Mouse (Mus musculus): ENCODE measurements around the gene Tmem260. TPM values are rescaled to one million over a fixed set of nuclear protein-coding genes. Genes with fewer than 3 reads are reported as not detected.
"Not testable (repeated sequence)": the region's sequence is repeated elsewhere in the genome, so short reads cannot be mapped to it uniquely, and the experiment has no call there.

Gene Tmem260
- total RNA-seq, 2 experiments from 2014 or later = 25.9 to 26.6 TPM

GRCm38 (mm10) chr14:48453411-48453810 is 7.5 kb downstream of the Tmem260 start:
- Histone ChIP-seq H3K4me3 (no peak overlapping the region), H3K27ac (peak overlapping the region; percentile 32; the same call in 1 of the 2 replicates)
- no peak for DNase-seq (ENCODE audit: extremely low spot score in 1 of 2, low spot score in 2 of 2)
- intact Hi-C loops (cut with DNase I) = no loop called here
- TF ChIP-seq CTCF (IDR thresholded peaks at IDR 0.05) = no peak

GRCm38 (mm10) chr14:48456305-48457092 is 10.6 kb downstream of the Tmem260 start:
- DNase-seq (ENCODE audit: extremely low spot score in 1 of 2, low spot score in 2 of 2) = no peak
- Histone ChIP-seq H3K27ac (no peak overlapping the region), H3K4me3 (no peak overlapping the region)
- intact Hi-C loops (cut with DNase I) = no loop called here
- TF ChIP-seq CTCF (IDR thresholded peaks at IDR 0.05) = no peak

- Histone ChIP-seq H3K4me3 (no peak overlapping the region), H3K27ac (no peak overlapping the region)
- no peak for TF ChIP-seq CTCF (IDR thresholded peaks at IDR 0.05)
- DNase-seq (ENCODE audit: extremely low spot score in 1 of 2, low spot score in 2 of 2) = no peak
- intact Hi-C loops (cut with DNase I) = no loop called here
These were observed 11.5 kb downstream of the Tmem260 start for GRCm38 (mm10) chr14:48457288-48457938.

GRCm38 (mm10) chr14:48458901-48459300 is 13.0 kb downstream of the Tmem260 start:
- TF ChIP-seq CTCF (IDR thresholded peaks at IDR 0.05) = no peak
- DNase-seq (ENCODE audit: extremely low spot score in 1 of 2, low spot score in 2 of 2) = no peak
- H3K27ac ChIP-seq = no peak overlapping the region

GRCm38 (mm10) chr14:48468339-48468738 is 22.4 kb downstream of the Tmem260 start:
- no peak overlapping the region for H3K27ac ChIP-seq
- intact Hi-C loops (cut with DNase I) = no loop called here
- no peak overlapping the region for H3K4me3 ChIP-seq
- no peak for DNase-seq (ENCODE audit: extremely low spot score in 1 of 2, low spot score in 2 of 2)
- no peak for TF ChIP-seq CTCF (IDR thresholded peaks at IDR 0.05)

More at GRCm38 (mm10) chr14:48458901-48459300, 13.0 kb downstream of the Tmem260 start:
- intact Hi-C loops (cut with DNase I) = no loop called here
- H3K4me3 ChIP-seq = no peak overlapping the region

GRCm38 (mm10) chr14:48470742-48471487 is 25.0 kb downstream of the Tmem260 start:
- TF ChIP-seq CTCF (IDR thresholded peaks at IDR 0.05) = no peak
- Histone ChIP-seq H3K4me3 (no peak overlapping the region), H3K27ac (no peak overlapping the region)
- intact Hi-C loops (cut with DNase I) = no loop called here
- no peak for DNase-seq (ENCODE audit: extremely low spot score in 1 of 2, low spot score in 2 of 2)

- no peak for TF ChIP-seq CTCF (IDR thresholded peaks at IDR 0.05)
- peak overlapping the region; percentile 51; the same call in 1 of the 2 replicates for H3K27ac ChIP-seq
- intact Hi-C loops (cut with DNase I) = loop anchor here (2.0 kb wide), 1 partner anchor 51 kb away; no protein-coding TSS in a partner anchor
- DNase-seq (ENCODE audit: extremely low spot score in 1 of 2, low spot score in 2 of 2) = peak; percentile 56 to 70
- H3K4me3 ChIP-seq = no peak overlapping the region
These were observed 26.3 kb downstream of the Tmem260 start for GRCm38 (mm10) chr14:48472179-48472578.

- Histone ChIP-seq H3K4me3 (no peak overlapping the region), H3K27ac (no peak overlapping the region)
- TF ChIP-seq CTCF (IDR thresholded peaks at IDR 0.05) = no peak
- intact Hi-C loops (cut with DNase I) = no loop called here
- DNase-seq (ENCODE audit: extremely low spot score in 1 of 2, low spot score in 2 of 2) = no peak
These were observed 29.4 kb downstream of the Tmem260 start for GRCm38 (mm10) chr14:48475370-48475769.

GRCm38 (mm10) chr14:48475834-48476233 is 29.9 kb downstream of the Tmem260 start:
- DNase-seq (ENCODE audit: extremely low spot score in 1 of 2, low spot score in 2 of 2); H3K27ac ChIP-seq; H3K4me3 ChIP-seq; intact Hi-C loops (cut with DNase I): not testable (repeated sequence)

- Histone ChIP-seq H3K4me3 (no peak overlapping the region), H3K27ac (no peak overlapping the region)
- TF ChIP-seq CTCF (IDR thresholded peaks at IDR 0.05) = no peak
- intact Hi-C loops (cut with DNase I) = no loop called here
- no peak for DNase-seq (ENCODE audit: extremely low spot score in 1 of 2, low spot score in 2 of 2)
These were observed 30.4 kb downstream of the Tmem260 start for GRCm38 (mm10) chr14:48476278-48476677.

GRCm38 (mm10) chr14:48481591-48481990 is 35.7 kb downstream of the Tmem260 start:
- no peak overlapping the region for H3K27ac ChIP-seq
- no peak for DNase-seq (ENCODE audit: extremely low spot score in 1 of 2, low spot score in 2 of 2)
- TF ChIP-seq CTCF (IDR thresholded peaks at IDR 0.05) = peak; percentile 51
- intact Hi-C loops (cut with DNase I) = no loop called here
- H3K4me3 ChIP-seq = no peak overlapping the region

- DNase-seq (ENCODE audit: extremely low spot score in 1 of 2, low spot score in 2 of 2) = no peak
- intact Hi-C loops (cut with DNase I) = no loop called here
- Histone ChIP-seq H3K27ac (no peak overlapping the region), H3K4me3 (no peak overlapping the region)
- no peak for TF ChIP-seq CTCF (IDR thresholded peaks at IDR 0.05)
These were observed 36.8 kb downstream of the Tmem260 start for GRCm38 (mm10) chr14:48482762-48483161.
